12 mouse cellular contexts compared by ENCODE assay signal in the genomic region with DNA sequence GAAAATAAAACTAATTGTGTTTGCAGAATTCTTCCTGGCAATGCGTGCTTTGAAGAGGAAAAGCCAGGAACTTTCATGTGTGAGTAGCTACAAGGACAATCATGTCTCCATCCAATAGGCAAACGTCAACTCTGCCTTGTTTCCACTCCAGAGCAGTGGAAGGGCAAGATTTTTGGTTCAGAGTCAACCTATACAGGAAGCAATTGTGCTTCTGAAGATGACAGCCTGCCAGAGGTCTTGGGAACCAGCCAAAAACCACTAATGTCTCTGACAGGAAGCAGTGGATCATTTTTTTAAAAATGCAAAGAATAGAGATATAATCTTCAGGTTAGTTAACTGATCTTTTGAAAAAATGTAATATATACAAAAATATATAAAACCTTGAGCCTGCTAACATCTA. TPM values are rescaled to one million over a fixed set of nuclear protein-coding genes. Genes with fewer than 3 reads are reported as not detected.
A peak's percentile ranks its signal among the peaks of the same experiment; 100 is the strongest.
DNase-seq lines count a peak whose midpoint lies in the region; ATAC-seq lines count a peak whose summit lies in the region.
"Had no signal": no experiment of that assay in that cellular context is flagged by ENCODE, and none has a peak within 500 bp of the region (broad histone marks: within the 10 kb centered on the region; RNA-seq: fewer than 3 reads in every experiment).

No protein-coding gene starts in this region.

- DNase-seq in cerebellum, postnatal 10 days: peak; percentile 90 to 92
- no peak for DNase-seq in cerebellum, adult 11 months
- DNase-seq in heart, postnatal 4 days: peak; percentile 30
- no peak for DNase-seq in heart, adult 9 months (ENCODE audit: low spot score in 2 of 2)
- DNase-seq in urinary bladder, postnatal 14 days (ENCODE audit: low spot score): peak; percentile 30
- no peak for DNase-seq in urinary bladder, postnatal 4 days (ENCODE audit: low spot score in 2 of 2)
- DNase-seq in c-Kit-positive CD71-positive TER-119-positive erythroid progenitor cells, embryonic 14.5 days (ENCODE audit: low spot score): no peak
- DNase-seq: right cerebral cortex, adult 18-20 months had no signal

- 0 out of 2 replicates have a peak, but pooled peaks have one; percentile 23 for ATAC-seq in megakaryocyte progenitor cell, adult 5-6 weeks (replicated peaks; ENCODE audit: poor library complexity)
- ATAC-seq: forebrain, embryonic 16.5 days; intestine, postnatal 0 days; Patski had no signal

RNA-seq across cellular contexts. Expression of a gene that starts 38.6 kb away (rescaled TPM):
- total RNA-seq in heart, postnatal 4 days (2021): 10 to 100 TPM; 28.2 to 29.3 TPM
- total RNA-seq in megakaryocyte progenitor cell, adult 5-6 weeks (2015): 0.59 and 0.85 TPM in 2 replicates
- 2.0 and 2.2 TPM in 2 replicates for total RNA-seq in megakaryocyte progenitor cell, adult 5-6 weeks (2017)

Comparison
In these comparisons a context has a peak if more than half of its experiments do, and no peak if none do; other contexts are left out.
1. DNase-seq: peak in cerebellum, postnatal 10 days (2 of 2), heart, postnatal 4 days (single experiment) and urinary bladder, postnatal 14 days (single experiment); none in cerebellum, adult 11 months (single experiment), heart, adult 9 months (0 of 2), urinary bladder, postnatal 4 days (0 of 2) and c-Kit-positive CD71-positive TER-119-positive erythroid progenitor cells, embryonic 14.5 days (single experiment).
2. RNA of a gene that starts 38.6 kb away (total RNA-seq): 28.2 to 29.3 TPM in heart, postnatal 4 days; 0.59 to 2.2 TPM in megakaryocyte progenitor cell, adult 5-6 weeks; every median in the first group is over 4 times any median in the second.